Mouse (Mus musculus) left cerebral cortex, adult 18-20 months (tissue): ENCODE data around the gene Nkpd1. TPM values are rescaled to one million over a fixed set of nuclear protein-coding genes. Genes with fewer than 3 reads are reported as not detected.

ENCODE experiments used
- DNase-seq, 2 experiments: peaks; one replicate each; pipeline ENCODE4 v3.0.0; 2021 to 2022; ENCODE audit warnings: low spot score in 2 of 2, mixed read lengths in 1 of 2
- long read RNA-seq, 2 experiments: library from polyadenylated mRNA; stranded (forward); transcript quantifications; one replicate each; pipeline ENCODE4 v2.0.0; 2021
- total RNA-seq, 2 experiments: library from RNA; stranded (reverse); gene quantifications; 2 replicates each; pipeline ENCODE4 v1.2.3; 2021

Gene Nkpd1
- under 1 TPM; 0.72 to 0.94 TPM for total RNA-seq
- long read RNA-seq, experiment 1, result 0 reads
- long read RNA-seq, experiment 2, partial matches to known transcripts, result 1 of 2 reads
- long read RNA-seq, experiment 2, other reads (novel, unspliced or antisense), result 1 of 2 reads

DNA sequence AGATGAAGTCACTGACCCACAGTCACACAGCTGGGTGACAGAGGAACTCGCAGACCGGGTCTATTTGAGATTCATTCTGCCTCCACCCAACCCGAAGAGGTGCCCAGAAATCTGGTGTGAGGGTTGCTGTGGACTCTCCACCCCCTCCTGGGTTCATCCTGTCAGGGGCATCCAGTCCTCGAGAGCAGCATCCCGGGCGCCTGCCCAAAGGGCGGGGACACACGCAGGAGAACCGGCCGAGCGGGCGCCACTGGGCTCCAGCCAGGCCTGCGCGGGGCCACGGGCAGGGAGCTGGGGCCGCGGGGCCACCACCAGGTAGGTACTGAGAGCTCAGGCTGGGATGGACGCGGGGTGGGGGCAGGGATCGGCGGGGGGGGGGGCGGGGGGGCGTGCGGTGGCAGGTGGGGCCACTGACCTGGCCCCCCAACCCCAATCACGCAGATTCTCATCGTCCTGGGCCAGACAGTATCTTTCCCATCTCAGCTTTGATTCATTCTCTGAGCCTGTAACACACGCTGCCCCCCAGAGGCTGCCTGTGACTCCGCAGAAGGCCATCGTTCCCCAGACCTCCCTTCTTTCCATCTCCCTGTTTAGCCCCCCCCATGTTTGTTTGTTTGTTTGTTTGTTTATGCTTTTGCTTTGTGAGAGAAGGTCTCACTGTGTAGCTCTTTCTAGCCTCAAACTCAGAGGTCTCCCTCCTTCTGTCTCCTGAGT is at the start of gene Nkpd1:
Nkpd1 (plus strand) TSS at position 187 of the 714 bp plus-strand sequence.
- DNase-seq, result no peak

DNA sequence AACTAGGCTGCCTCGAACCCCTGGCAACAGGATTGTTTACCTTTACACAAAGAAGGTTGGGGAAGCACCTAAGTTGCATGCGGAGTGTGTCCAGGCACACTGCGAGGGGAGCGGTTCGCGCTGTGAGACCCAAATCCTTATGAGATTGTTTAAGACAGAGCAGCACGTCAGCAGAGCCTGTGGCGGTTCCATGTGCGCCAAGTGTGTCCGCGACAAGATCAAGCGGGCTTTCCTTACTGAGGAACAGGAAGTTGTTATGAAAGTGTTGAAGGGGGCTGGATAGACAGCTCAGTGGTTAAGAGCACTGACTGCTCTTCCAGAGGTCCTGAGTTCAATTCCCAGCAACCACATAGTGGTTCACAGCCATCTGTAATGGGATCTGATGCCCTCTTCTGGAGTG is 49.4 kb upstream of the Nkpd1 start:
- no peak for DNase-seq

GRCm38 (mm10) chr7:19469404-19469803 is 48.2 kb upstream of the Nkpd1 start:
- DNase-seq, result no peak

DNA sequence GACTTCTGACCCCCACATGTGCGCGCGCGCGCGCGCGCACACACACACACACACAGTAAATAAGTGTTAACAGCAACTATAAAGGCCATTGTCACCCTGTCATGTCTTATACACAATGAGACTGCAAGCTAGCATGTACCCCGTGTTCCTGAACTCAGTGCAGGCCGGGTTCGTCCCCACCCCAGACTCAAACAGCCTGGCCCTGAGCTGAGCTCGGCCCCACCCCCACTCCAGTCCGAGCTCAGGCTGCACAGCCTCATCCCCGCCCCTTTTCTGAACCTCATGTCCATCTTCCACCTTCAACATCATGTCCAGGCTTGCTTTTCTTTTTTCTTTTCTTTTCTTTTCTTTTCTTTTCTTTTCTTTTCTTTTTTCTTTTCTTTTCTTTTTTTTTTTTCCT is 47.3 kb upstream of the Nkpd1 start:
- no peak for DNase-seq

DNA sequence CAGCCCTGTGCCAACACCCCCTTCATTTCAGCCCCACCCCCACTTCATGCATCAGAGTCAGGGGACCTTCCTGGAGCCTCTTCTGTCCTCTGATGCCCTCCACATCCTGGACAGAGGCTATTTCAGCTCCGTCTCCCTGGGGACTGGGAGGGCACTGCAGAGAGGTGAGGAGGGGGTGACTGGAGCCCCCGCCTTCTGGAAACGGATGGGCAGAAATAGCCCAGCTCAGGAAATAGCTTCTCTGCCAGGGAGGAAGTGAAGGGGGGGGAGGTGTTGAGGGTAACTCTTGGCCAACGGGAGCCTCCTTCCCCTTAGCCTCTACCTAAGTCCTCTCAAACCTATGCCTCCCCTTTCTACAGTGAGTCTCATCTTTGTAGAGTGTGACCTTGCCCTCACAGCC is 45.2 kb upstream of the Nkpd1 start:
- no peak for DNase-seq

GRCm38 (mm10) chr7:19473875-19474443 is 43.7 kb upstream of the Nkpd1 start:
- peak; percentile 73 to 89 for DNase-seq

GRCm38 (mm10) chr7:19477084-19477483 is 40.6 kb upstream of the Nkpd1 start:
- no peak for DNase-seq

GRCm38 (mm10) chr7:19477624-19478384 is 39.8 kb upstream of the Nkpd1 start:
- no peak for DNase-seq

- no peak for DNase-seq
Measured at GRCm38 (mm10) chr7:19483281-19483680, 34.4 kb upstream of the Nkpd1 start.

GRCm38 (mm10) chr7:19485488-19485887 is 32.1 kb upstream of the Nkpd1 start:
- DNase-seq, result no peak

GRCm38 (mm10) chr7:19486549-19486948 is 31.1 kb upstream of the Nkpd1 start:
- DNase-seq, result no peak

DNA sequence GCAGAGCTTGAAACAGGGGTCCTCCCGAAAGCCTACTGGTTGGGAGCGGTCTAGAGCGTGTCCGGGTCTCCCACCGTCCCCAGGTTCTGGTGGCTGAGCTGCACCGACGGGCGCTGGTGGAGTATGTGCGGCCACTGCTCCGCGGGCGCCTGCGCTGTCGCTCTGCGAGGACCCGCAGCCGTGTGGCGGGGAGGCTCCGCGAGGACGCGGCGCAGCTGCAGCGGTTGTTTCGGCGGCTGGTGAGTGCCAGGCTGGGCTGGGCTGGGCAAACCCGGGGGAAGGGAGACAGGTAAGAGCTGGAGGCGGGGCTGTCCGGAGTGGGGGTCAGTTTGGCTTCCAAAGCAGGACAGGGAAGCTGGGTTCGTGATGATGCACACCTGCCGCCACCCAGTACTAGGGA is 28.1 kb upstream of the Nkpd1 start:
- DNase-seq, result peak in 1 of 2 experiments; percentile 20

DNA sequence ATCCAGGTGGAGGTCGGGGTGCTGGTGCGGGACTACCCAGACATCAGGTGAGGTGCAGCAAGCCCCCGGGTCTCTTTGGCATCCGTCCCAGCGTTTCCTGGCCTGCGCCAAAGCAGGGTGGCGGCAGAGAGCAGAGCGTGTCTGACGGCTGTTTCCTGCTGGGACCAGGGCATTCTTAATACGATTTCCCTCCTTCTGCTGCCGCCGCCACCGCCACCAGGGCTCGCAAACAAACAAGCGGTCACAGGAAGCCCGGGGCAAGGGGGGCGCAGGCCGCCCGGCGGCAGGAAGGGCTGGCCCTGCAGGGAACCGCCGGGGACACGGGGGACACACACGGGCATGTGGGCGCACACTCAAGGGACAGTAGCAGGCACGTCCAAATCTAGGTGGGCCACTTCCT is 25.9 kb upstream of the Nkpd1 start:
- DNase-seq, result no peak

GRCm38 (mm10) chr7:19494751-19495474 is 22.7 kb upstream of the Nkpd1 start:
- DNase-seq, result no peak

GRCm38 (mm10) chr7:19495521-19496213 is 22.0 kb upstream of the Nkpd1 start:
- DNase-seq, result no peak

DNA sequence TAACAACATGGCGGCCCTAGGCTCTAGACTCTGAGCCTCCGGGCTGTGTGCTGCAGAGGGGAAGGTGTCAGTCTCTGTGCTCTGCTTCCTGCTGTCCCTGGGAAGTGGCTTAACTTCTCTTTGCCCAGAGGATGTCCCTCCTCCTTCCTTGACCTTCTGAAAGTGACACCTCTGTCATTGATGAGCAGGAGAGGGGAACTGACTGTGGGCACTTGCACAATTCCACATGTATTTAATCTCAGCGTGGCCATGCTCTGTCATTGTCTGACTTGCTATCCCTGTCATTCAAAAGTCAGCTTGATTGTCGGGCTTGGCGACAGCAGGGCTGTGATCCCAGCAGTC is 21.5 kb upstream of the Nkpd1 start:
- DNase-seq, result no peak

- DNase-seq, result no peak
Measured at GRCm38 (mm10) chr7:19498326-19498725, 19.3 kb upstream of the Nkpd1 start.

DNA sequence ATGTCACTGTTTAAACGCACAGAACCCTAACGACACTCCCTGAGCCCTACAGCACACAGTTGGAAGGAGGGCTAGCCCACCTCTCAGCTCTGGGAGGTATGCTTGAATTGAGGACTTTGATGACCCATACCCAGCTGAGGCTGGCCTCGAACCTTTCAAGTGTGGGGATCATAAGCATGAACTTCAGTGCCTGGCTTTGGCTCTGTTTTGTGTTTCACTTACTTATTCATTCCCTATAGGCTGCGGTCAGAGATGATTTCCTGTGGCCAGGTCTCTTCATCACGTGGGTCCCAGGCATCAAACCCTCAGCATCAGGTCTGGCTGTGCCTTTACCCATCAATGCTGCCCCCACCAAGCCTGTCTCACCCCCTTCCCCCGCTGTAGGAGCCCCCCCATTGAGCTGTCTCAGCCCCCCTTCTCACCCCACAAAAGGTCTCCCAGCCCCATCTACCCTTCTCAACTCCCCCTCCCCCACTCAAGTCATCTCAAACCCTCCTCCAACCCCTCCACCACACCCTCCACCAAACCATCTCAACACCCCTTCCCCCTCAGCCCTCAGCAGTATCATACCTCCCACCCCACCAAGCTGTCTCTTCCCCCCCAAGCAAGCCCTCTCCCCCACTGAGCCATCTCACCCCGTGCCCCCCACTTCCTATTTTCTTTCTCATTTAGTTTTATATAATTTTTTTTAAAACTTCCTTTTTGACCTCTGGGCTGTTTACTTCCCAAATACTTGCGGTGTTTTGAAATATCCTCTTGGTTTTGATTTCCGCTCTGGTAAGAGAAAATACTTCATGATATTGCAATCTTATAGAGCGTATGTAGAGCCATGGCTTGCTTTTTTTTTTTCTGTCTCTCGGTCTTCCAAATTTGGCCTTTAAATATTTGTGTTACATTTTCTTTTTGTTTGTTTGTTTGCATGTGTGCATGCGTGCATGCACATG is 16.9 kb upstream of the Nkpd1 start:
- DNase-seq, result no peak

DNA sequence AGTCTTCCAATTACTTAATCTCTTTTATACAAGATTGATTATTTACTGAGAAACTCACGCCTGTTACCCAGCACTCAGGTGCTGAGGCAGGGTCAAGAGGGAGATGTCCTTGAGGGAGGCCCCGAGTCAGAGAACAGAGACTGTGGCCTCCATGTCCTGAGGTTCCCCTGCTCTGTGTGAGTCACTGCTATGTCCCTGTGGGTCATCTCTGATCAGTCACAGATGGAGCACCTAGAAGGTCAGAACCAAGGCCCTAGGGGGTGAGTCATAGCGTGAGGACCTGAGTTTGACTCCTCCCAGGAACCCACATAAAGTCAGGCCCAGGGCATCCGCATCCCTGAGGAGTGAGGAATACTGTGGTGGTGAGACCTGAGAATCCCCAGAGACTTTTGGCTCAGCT is 16.0 kb upstream of the Nkpd1 start:
- DNase-seq, result no peak
